Mouse (Mus musculus) ES-Bruce4 (cell line): Measurements from ENCODE around the gene C1qtnf9.

Experiments
- CTCF ChIP-seq: IDR thresholded peaks from one replicate; pipeline ENCODE4 v1.8.1; 2011; ENCODE audit warnings: low read depth, low read length
- EP300 ChIP-seq: IDR thresholded peaks from 2 replicates; pipeline ENCODE4 v1.6.1; 2011; ENCODE audit warnings: low read depth, low read length; ENCODE audit not compliant: insufficient read depth
- POLR2A ChIP-seq: IDR thresholded peaks from one replicate; pipeline ENCODE4 v1.8.1; 2011; ENCODE audit warnings: low read length; ENCODE audit not compliant: insufficient read depth

- TF ChIP-seq CTCF: no peak
- TF ChIP-seq POLR2A: no peak
- TF ChIP-seq EP300: no peak
Observed at GRCm38 (mm10) chr14:60796600-60797322, 28.8 kb downstream of the C1qtnf9 start.
